Mouse (Mus musculus) inflammation-experienced regulatory T-cells, adult 16 weeks (primary cell): ENCODE measurements around the gene Psmb7. TPM values are rescaled to one million over a fixed set of nuclear protein-coding genes. Genes with fewer than 3 reads are reported as not detected.

ENCODE experiments used
- polyA plus RNA-seq: library from polyadenylated mRNA; unstranded; fragments of 100-300 nt; shearing (Covaris generic); gene quantifications from one replicate; pipeline ENCODE4 v1.2.1, GENCODE M21; 2017

Psmb7 gene
- polyA plus RNA-seq, result 95.3 TPM

DNA sequence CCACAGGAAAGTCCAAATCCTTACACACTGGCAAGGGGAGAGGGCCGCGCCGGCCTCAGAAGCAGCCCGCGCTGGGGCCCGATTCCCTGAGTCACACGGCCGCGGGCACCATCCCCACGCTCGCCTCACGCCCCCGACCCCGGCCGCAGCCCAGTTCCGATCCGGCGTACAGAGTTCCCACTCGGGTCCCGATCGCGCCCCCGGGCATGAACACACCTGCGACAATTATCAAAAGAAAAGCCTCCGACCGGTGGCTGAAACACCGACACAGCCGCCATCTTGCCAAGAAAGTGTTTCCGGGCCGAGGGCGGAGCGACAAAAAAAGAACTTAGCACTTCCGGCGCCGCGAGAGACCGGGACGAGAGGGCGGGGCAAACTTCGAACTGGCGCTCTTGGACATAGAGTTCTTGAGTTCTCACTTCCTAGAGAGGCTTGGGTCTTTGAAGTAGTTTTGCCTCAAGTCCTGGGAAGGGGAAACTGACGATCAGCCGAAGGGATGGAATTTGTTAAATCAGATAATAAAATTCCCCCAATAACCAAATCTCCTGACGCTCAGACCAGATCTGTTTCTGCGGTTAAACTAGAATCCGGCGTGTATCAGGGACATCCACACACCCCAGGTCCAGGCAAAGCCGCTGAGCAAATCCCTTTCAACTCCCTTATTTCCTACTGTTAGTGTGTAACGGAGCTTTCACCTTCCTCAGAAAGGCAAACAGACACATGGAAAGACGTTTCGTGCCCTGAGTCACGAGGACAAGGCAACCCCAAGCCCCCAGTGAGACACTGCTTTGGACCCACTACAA lies at the start of gene Psmb7:
Gene Psmb7 (minus strand): TSS at position 463 of the 803 bp plus-strand sequence.

Other genes with a start within 250 kb of the Psmb7 start
- gene Nek6, start 132.4 kb downstream of the Psmb7 start, polyA plus RNA-seq, result 2.9 TPM
- gene Nr5a1, start 70.5 kb upstream of the Psmb7 start, polyA plus RNA-seq, result not detected